Mouse (Mus musculus) lung, embryonic 15.5 days (tissue): ENCODE results near the gene Tmem217. TPM values are rescaled to one million over a fixed set of nuclear protein-coding genes. Genes with fewer than 3 reads are reported as not detected.

ENCODE experiments used
- ATAC-seq: fragments of 200-750 bp; cut with Nextera tagmentation; 2 replicates; pipeline ENCODE4 v1.8.0; 2017; ENCODE audit warnings: moderate number of reproducible peaks, borderline replicate concordance; ENCODE audit not compliant: low FRiP score, low TSS enrichment; ENCODE audit errors: extremely low read depth
- H3K27ac ChIP-seq: fragments of 300-500 bp; sonication (generic); 2 replicates; pipeline ENCODE4 v1.5.1; 2015; ENCODE audit warnings: moderate library complexity, mild to moderate bottlenecking, inconsistent platforms
- H3K27me3 ChIP-seq: fragments of 300-500 bp; sonication (generic); 2 replicates; pipeline ENCODE4 v1.6.1; 2015; ENCODE audit warnings: inconsistent platforms
- H3K36me3 ChIP-seq: fragments of 300-500 bp; sonication (generic); 2 replicates; pipeline ENCODE4 v1.6.1; 2015; ENCODE audit warnings: inconsistent platforms
- H3K4me1 ChIP-seq: fragments of 300-500 bp; sonication (generic); 2 replicates; pipeline ENCODE4 v1.6.1; 2015; ENCODE audit warnings: inconsistent platforms
- H3K4me2 ChIP-seq: fragments of 300-500 bp; sonication (generic); 2 replicates; pipeline ENCODE4 v1.6.1; 2015; ENCODE audit warnings: inconsistent platforms, mild to moderate bottlenecking, moderate library complexity
- H3K4me3 ChIP-seq: fragments of 300-500 bp; sonication (generic); 2 replicates; pipeline ENCODE4 v1.5.1; 2015; ENCODE audit warnings: mild to moderate bottlenecking, inconsistent platforms
- H3K9ac ChIP-seq: fragments of 300-500 bp; sonication (generic); 2 replicates; pipeline ENCODE4 v1.6.1; 2015; ENCODE audit warnings: inconsistent platforms
- H3K9me3 ChIP-seq: fragments of 300-500 bp; sonication (generic); 2 replicates; pipeline ENCODE4 v1.6.1; 2016; ENCODE audit warnings: inconsistent platforms
- WGBS: fragments of 180-500 bp; shearing (Covaris S2); methylation state at CpG from one replicate; pipeline ENCODE4 v1.1.7; 2015; 5-methylcytosine and 5-hydroxymethylcytosine counted together
- polyA plus RNA-seq: library from polyadenylated mRNA; unstranded; fragments of >200 nt; fragmentation: Nextera tagmentation; extraction: Ambion mirVana; gene quantifications from 2 replicates; pipeline ENCODE4 v1.2.1, GENCODE M21; 2015

Gene Tmem217
- polyA plus RNA-seq, 1 experiment from 2014 or later = 0.75 TPM

DNA sequence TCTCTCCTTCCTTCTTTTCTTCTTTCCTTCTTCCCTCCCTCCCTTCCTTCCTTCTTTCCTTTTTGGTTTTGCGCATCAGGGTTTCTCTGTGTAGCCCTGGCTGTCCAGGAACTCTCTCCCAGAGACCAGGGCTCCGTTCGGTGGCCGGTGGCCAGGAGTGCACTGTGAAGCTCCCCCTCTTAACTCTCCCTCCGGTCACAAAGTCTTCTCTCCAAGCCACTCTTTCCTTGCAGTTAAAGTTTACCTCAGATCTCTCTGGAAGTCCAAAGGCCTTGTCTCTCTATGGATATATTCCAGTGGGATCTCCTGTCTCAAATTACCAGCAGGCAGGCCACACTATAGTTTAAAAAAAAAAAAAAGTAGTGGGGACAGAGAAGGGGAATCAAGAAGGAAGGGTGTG lies 6.9 kb downstream of the Tmem217 start:
- no peak for ATAC-seq
- Histone ChIP-seq H3K9ac (no peak overlapping the region), H3K27me3 (no peaks in the 10 kb centered on the region), H3K27ac (no peak overlapping the region), H3K4me1 (peaks cover 14% of the 10 kb centered on the region), H3K4me2 (no peak overlapping the region), H3K9me3 (no peaks in the 10 kb centered on the region), H3K36me3 (no peaks in the 10 kb centered on the region), H3K4me3 (no peak overlapping the region)
- WGBS = 92% methylated on average over 5 of the region's 5 CpGs

DNA sequence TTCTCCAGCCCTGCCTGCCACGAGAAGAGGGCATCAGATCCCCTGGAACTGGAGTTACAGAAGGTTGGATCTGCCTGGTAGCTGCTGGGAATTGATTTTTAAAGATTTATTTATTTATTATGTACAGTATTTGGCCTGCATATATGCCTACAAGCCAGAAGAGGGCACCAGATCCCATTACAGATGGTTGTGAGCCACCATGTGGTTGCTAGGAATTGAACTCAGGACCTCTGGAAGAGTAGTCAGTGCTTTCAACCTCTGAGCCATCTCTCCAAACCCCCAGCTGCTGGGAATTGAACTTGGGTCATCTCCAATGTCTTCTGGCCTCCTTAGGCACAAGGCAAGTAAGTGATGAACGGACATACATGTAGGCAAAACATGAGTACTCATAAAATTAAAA lies 8.1 kb downstream of the Tmem217 start:
- Histone ChIP-seq H3K27ac (no peak overlapping the region), H3K4me2 (no peak overlapping the region), H3K4me1 (peaks cover 13% of the 10 kb centered on the region), H3K27me3 (no peaks in the 10 kb centered on the region), H3K9me3 (no peaks in the 10 kb centered on the region), H3K9ac (no peak overlapping the region), H3K36me3 (no peaks in the 10 kb centered on the region), H3K4me3 (no peak overlapping the region)
- WGBS = 59% methylated on average over 2 of the region's 2 CpGs
- ATAC-seq = no peak

DNA sequence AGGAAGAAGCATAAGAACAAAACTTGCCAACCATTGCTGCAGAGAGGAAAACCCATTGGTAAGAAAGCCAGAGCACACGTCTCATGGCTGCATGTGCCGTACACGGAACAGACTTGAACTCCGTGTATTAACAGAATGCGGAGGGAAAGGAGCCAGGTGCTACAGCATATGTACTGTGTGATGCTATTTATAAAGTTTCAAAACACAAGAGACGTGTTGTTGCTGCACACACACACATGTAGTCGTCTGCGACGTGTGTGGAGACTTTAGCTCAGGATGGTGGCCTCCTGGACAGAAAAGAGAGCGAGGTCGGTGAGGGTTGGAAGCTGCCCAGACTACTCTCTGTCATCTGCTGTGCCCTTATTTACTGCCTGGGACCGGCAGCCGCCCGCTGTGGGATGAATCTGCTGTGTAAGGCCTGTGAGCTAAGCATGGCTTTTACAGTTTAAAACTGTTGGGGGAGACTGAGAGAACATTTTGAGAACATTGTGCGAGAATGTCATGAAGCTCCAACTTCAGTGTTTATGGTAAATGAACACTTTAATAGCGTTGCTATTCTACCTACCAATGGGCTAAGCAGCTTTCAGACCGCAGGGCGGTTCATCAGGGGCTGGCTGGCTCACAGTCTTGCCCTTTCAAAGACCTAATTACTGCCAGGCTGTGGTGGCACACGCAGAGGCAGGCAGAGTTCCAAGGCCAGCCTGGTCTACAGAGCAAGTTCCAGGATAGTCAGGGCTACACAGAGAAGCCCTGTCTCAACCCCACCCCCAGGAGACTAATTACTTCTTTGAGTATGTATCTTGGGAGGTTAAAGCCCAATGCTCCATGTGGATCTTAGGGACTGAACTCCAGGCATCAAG lies 9.1 kb downstream of the Tmem217 start:
- H3K4me1 ChIP-seq = peaks cover 13% of the 10 kb centered on the region
- no peak overlapping the region for H3K27ac ChIP-seq
- H3K36me3 ChIP-seq = no peaks in the 10 kb centered on the region
- no peaks in the 10 kb centered on the region for H3K9me3 ChIP-seq
- WGBS = 80% methylated on average over 19 of the region's 19 CpGs
- no peak overlapping the region for H3K4me2 ChIP-seq
- no peak overlapping the region for H3K4me3 ChIP-seq
- H3K9ac ChIP-seq = no peak overlapping the region
- ATAC-seq = no peak
- no peaks in the 10 kb centered on the region for H3K27me3 ChIP-seq

DNA sequence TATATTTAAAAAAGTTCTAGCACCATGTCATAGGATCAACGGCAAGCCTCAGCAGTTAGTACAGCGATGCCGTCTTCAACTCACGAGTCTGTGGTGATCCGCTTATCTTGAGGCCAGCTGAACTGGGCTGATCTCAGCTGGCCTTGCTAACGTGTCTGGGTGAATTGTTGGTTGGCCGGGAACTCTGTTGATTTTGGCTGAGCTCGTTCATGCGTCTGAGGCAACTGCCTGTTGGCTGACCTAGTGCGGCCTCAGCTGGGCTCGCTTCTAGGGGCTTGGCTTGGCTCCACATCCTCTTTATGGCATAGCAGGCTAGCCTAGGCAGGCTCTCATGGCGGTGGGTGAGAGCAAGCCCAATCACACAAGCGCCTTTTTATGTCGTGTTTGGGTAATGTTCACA lies 10.8 kb downstream of the Tmem217 start:
- Histone ChIP-seq H3K9me3 (no peaks in the 10 kb centered on the region), H3K36me3 (no peaks in the 10 kb centered on the region), H3K27me3 (no peaks in the 10 kb centered on the region), H3K4me3 (no peak overlapping the region), H3K9ac (no peak overlapping the region), H3K4me2 (no peak overlapping the region), H3K27ac (peak overlapping the region; percentile 66), H3K4me1 (peaks cover 13% of the 10 kb centered on the region)
- 39% methylated on average over 14 of the region's 14 CpGs for WGBS
- peak; percentile 85 for ATAC-seq

DNA sequence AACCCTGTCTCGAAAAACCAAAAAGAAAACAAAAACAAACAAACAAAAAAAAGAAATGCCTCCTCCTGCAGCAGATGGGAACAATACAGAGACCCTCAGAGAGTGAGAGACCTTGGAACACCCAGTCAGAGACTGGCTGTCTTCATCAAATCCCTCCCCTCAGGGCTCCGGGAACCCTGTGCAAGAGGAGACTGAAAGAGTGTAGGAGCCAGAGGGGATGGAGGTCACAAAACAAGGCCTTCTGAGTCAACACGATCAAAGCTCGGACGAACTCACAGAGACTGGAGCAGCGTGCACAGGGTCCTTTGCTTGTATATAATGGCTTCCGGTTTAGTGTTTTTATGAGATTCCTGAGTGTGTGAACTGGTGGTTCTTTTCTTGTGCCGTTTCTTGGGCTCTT lies 11.8 kb downstream of the Tmem217 start:
- WGBS = 87% methylated on average over 8 of the region's 8 CpGs
- H3K4me1 ChIP-seq = peaks cover 13% of the 10 kb centered on the region
- H3K4me3 ChIP-seq = no peak overlapping the region
- no peak overlapping the region for H3K4me2 ChIP-seq
- H3K9ac ChIP-seq = no peak overlapping the region
- H3K27ac ChIP-seq = no peak overlapping the region
- no peaks in the 10 kb centered on the region for H3K27me3 ChIP-seq
- H3K9me3 ChIP-seq = no peaks in the 10 kb centered on the region
- no peaks in the 10 kb centered on the region for H3K36me3 ChIP-seq
- no peak for ATAC-seq

DNA sequence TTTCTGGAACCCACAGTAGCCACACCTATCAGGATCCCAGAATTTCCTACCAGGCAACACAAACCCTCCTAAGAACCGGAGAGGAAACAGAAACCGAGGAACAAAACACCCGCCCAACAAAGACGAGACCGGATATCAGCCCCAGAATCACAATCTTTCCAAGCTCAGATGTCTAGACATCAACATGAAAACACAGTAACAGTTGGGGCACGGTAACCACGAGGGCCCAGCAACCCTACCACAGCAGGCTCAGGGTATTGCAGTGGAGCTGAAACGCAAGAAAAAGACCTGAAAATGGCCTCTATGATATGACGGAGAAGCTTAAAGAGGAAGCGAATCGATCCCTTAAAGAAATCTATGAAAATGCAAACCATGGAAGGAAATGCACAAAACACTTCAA lies 18.3 kb downstream of the Tmem217 start:
- 84% methylated on average over 11 of the region's 11 CpGs for WGBS
- H3K36me3 ChIP-seq = no peaks in the 10 kb centered on the region
- H3K27ac ChIP-seq = no peak overlapping the region
- H3K9me3 ChIP-seq = no peaks in the 10 kb centered on the region
- H3K4me2 ChIP-seq = no peak overlapping the region
- H3K4me3 ChIP-seq = no peak overlapping the region
- no peak overlapping the region for H3K9ac ChIP-seq
- H3K4me1 ChIP-seq = peaks cover 6% of the 10 kb centered on the region
- no peak for ATAC-seq
- no peaks in the 10 kb centered on the region for H3K27me3 ChIP-seq

DNA sequence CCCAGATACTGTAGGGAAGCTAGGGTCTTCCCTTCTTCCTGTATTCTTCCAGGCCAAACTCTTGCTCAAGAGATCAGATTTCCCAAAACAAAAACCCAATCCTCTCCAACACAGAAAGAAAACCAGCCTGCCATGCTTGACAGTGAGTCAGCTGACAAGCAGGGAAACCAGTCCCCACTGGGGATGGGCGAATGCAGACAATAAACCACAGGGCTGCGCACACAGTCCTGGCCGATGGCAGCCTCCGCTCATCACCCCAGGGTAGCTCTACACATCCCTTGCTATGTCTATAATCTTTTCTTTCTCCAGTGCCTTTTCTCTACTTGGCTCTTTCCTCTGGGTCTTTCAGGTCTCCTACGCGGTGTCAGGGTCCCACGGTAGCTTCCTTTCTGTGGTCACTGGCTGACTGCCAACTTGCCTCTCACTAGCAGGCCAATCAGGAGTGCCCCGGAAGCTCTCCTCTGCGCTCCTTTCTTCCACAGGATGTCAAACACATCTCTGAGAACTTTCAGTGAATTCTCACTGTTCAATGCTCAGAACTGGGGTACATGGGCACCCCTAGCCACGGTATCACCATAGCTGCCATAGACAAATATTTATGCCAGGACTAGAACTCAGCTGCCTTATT lies 20.3 kb downstream of the Tmem217 start:
- no peaks in the 10 kb centered on the region for H3K27me3 ChIP-seq
- WGBS = 45% methylated on average over 10 of the region's 10 CpGs
- H3K27ac ChIP-seq = no peak overlapping the region

DNA sequence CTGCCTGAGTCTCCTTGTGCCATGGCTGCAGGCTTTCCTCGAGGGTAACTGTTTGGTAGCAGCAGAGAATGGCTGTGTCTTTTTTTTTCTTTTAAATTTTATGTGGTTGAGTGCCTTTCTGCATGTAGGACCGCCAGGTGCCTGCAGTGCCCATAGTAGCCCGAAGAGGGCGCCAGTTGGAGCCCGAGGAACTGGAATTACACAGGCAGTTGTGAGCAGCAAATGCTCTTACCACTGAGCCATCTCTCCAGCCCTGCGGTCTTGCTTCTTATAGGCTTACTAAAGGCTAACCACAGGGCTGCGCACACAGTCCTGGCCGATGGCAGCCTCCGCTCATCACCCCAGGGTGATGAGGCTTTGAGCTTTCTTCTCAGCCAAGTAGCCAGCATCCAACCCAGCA lies 20.9 kb downstream of the Tmem217 start:
- H3K36me3 ChIP-seq = no peaks in the 10 kb centered on the region
- no peak overlapping the region for H3K9ac ChIP-seq
- no peaks in the 10 kb centered on the region for H3K27me3 ChIP-seq
- H3K4me3 ChIP-seq = no peak overlapping the region
- no peak; the same call in 1 of the 2 replicates for ATAC-seq
- H3K4me2 ChIP-seq = no peak overlapping the region
- peaks cover 6% of the 10 kb centered on the region for H3K4me1 ChIP-seq
- no peak overlapping the region for H3K27ac ChIP-seq
- 75% methylated on average over 9 of the region's 9 CpGs for WGBS
- no peaks in the 10 kb centered on the region for H3K9me3 ChIP-seq

More for the DNA sequence above, 20.3 kb downstream of the Tmem217 start:
- Histone ChIP-seq H3K36me3 (no peaks in the 10 kb centered on the region), H3K4me1 (peaks cover 6% of the 10 kb centered on the region), H3K4me2 (no peak overlapping the region), H3K9me3 (no peaks in the 10 kb centered on the region), H3K4me3 (no peak overlapping the region), H3K9ac (no peak overlapping the region)
- peak; percentile 14; the same call in 1 of the 2 replicates for ATAC-seq

DNA sequence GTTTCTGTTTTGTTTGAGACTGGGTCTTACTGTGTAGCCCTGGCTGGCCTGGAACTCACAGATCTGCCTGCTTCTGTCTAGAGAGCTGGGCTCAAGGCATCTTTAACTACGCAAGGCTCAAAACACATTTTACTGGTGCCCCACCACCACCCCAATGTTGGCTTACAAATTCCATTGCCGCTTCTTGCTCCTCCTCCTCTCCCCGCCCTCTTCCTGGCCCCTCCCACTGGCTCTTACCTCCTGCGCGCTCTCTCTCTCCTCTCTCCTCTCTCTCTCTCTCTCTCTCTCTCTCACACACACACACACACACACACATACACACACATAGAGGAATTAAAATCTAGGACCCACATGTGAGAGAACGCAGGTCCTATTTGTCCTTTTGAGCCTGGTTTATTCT lies 21.7 kb downstream of the Tmem217 start:
- Histone ChIP-seq H3K27ac (no peak overlapping the region), H3K9ac (no peak overlapping the region), H3K27me3 (no peaks in the 10 kb centered on the region), H3K36me3 (no peaks in the 10 kb centered on the region), H3K4me1 (peaks cover 6% of the 10 kb centered on the region), H3K4me2 (no peak overlapping the region), H3K4me3 (no peak overlapping the region), H3K9me3 (no peaks in the 10 kb centered on the region)
- ATAC-seq = no peak
- 59% methylated on average over 6 of the region's 6 CpGs for WGBS

DNA sequence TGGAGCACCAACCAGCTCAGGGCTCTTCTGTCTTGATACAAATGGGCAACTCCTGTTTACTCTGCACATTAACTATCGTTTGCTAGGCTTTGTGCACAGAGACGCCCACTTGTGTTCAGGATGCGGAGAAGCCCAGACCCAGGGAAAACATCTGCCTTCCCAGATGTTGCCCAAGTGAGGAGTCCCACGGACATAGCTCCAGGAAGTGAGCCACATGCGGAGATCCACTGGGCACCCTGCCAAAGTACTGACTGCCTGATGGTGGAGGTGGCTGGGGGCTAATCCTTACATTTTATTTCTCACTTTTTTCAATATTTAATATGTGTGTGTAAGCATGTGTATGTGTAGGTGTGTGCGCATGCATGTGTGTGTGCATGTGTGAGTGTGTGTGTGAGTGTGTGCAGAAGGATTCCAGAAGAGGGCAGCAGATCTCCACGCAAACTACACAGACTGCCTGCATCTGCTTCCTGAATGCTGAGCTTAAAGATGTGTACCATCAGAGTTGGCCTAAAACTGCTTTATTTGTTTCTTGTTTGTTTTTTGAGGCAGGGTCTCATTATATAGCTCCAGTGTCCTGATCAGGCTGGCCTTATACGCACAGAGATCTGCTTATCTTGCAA lies 23.5 kb downstream of the Tmem217 start:
- ATAC-seq = no peak
- WGBS = 59% methylated on average over 8 of the region's 8 CpGs
- H3K4me2 ChIP-seq = no peak overlapping the region
- peaks cover 6% of the 10 kb centered on the region for H3K4me1 ChIP-seq
- H3K27ac ChIP-seq = no peak overlapping the region
- H3K9ac ChIP-seq = no peak overlapping the region
- no peaks in the 10 kb centered on the region for H3K36me3 ChIP-seq
- H3K9me3 ChIP-seq = no peaks in the 10 kb centered on the region
- H3K27me3 ChIP-seq = no peaks in the 10 kb centered on the region
- no peak overlapping the region for H3K4me3 ChIP-seq

DNA sequence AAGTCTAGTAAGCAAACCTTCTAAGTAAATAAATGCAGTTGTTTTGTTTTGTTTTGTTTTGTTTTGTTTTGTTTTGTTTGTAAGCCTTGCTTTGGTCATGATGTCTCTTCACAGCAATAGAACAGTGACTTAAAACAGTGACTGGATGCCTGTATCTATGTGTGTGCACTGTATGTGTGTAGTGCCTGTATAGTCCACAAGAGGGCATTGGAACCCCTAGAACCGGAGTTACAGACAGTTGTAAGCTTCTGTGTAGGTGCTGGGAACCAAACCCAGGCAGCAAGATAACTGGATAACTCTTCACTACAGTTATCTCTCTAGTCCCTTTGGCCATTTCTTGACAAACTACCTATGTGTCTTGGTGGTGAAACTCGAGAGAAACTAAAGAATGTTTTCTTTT lies 26.6 kb downstream of the Tmem217 start:
- Histone ChIP-seq H3K36me3 (no peaks in the 10 kb centered on the region), H3K9me3 (no peaks in the 10 kb centered on the region), H3K27ac (no peak overlapping the region), H3K4me1 (no peaks in the 10 kb centered on the region), H3K9ac (no peak overlapping the region), H3K4me3 (no peak overlapping the region), H3K27me3 (no peaks in the 10 kb centered on the region), H3K4me2 (no peak overlapping the region)
- 81% methylated on average over 2 of the region's 2 CpGs for WGBS
- ATAC-seq = no peak

DNA sequence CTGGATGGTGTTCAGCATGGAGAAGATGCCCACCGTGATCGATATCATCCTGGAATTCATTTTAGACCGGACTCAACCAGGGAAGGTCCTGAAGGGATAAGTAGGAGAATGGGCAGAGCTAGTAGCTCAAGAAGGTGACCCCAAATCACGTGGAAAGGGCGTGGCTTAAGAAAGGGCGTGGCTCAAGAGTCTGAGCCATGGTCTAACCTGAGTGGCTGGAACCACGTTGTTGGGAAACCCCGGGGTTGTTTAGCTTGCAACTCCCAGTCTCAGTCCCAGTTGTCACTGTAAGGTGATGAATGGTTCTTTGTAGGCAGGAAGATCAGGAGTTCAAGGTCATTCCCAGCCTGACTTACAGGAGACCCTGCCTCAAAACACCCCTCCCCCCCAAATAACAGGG lies 32.5 kb downstream of the Tmem217 start:
- Histone ChIP-seq H3K9me3 (no peaks in the 10 kb centered on the region), H3K4me2 (no peak overlapping the region), H3K4me3 (no peak overlapping the region), H3K27me3 (no peaks in the 10 kb centered on the region), H3K4me1 (no peaks in the 10 kb centered on the region), H3K27ac (no peak overlapping the region), H3K9ac (no peak overlapping the region), H3K36me3 (no peaks in the 10 kb centered on the region)
- no peak for ATAC-seq
- 66% methylated on average over 8 of the region's 8 CpGs for WGBS
